Mouse (Mus musculus): ENCODE measurements around the gene Rasef. TPM values are rescaled to one million over a fixed set of nuclear protein-coding genes. Genes with fewer than 3 reads are reported as not detected.
"Not testable (repeated sequence)": the region's sequence is repeated elsewhere in the genome, so short reads cannot be mapped to it uniquely, and the experiment has no call there.

The Rasef gene
- polyA plus RNA-seq, 1 experiment from 2014 or later = 0.22 TPM

DNA sequence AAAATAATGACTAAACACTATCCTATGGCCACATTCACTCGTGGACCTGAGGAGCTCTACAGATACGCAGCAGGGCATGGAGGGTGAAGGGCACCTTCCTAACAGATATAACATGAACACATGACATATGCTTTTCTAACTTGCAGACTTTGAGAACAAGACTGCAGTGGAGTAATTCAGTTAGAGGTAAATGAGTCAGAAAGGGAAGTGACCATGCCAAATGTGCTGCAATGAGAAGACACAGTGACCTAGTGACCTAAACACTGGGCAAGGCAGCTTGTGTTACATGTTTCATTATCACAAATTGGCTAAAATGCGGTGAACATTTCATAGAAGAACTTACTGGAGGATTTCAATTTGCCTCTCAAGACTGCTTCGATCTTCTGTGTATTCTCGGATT, 42.6 kb downstream of the Rasef start:
- H3K9ac ChIP-seq = no peak overlapping the region
- H3K36me3 ChIP-seq = no peaks in the 10 kb centered on the region
- H3K9me3 ChIP-seq = no peaks in the 10 kb centered on the region
- no peak for ATAC-seq (ENCODE audit: low FRiP score)
- no peaks in the 10 kb centered on the region for H3K4me1 ChIP-seq (replicated peaks)
- no peak overlapping the region for H3K4me2 ChIP-seq
- no peak overlapping the region for H3K27ac ChIP-seq
- H3K27me3 ChIP-seq = no peaks in the 10 kb centered on the region
- H3K4me3 ChIP-seq = no peak overlapping the region
- WGBS = 94% methylated on average over 5 of the region's 5 CpGs

DNA sequence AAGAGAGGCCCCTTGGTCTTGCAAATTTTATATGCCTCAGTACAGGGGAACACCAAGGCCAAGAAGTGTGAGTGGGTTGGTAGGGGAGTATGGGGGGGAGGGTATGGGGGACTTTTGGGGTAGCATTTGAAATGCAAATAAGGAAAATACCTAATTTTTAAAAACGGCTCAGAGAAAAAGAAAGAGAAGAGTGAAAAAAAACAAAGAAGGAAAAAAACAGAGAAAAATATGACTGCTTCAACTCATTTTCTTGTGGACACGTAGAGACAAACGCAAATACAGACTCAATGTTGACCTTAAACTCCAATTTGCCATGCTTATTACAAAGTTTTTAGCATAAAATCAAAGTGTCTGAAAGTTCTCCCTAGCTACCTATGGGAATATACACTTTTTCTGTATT, 51.4 kb downstream of the Rasef start:
- ATAC-seq (ENCODE audit: low FRiP score) = no peak
- Histone ChIP-seq H3K36me3 (no peaks in the 10 kb centered on the region), H3K4me1 (replicated peaks) (no peaks in the 10 kb centered on the region), H3K27ac (no peak overlapping the region), H3K27me3 (no peaks in the 10 kb centered on the region), H3K9me3 (no peaks in the 10 kb centered on the region), H3K9ac (no peak overlapping the region), H3K4me2 (no peak overlapping the region), H3K4me3 (no peak overlapping the region)
- 92% methylated on average over 3 of the region's 3 CpGs for WGBS

DNA sequence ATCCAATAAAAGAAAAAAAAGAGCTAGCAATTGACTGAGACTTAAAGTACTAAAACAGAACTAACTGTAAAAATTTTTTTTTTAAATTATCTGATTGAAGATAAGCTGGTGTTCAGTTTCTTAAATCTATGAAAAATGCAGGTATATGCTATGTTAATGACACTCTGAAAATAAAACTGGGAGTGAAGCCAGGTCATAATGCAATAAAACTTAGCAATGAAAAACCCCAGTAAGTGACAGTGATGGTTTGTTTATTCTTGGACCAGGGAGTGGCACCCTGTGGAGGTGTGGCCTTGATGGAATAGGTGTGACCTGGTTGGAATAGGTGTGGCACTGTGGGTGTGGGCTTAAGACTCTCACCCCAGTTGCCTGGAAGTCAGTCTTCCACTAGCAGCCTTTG, 71.0 kb downstream of the Rasef start:
- no peaks in the 10 kb centered on the region for H3K27me3 ChIP-seq
- no peak overlapping the region for H3K4me3 ChIP-seq
- H3K4me1 ChIP-seq (replicated peaks) = no peaks in the 10 kb centered on the region
- H3K4me2 ChIP-seq = no peak overlapping the region
- no peak overlapping the region for H3K9ac ChIP-seq
- H3K9me3 ChIP-seq = no peaks in the 10 kb centered on the region
- H3K27ac ChIP-seq = no peak overlapping the region
- H3K36me3 ChIP-seq = no peaks in the 10 kb centered on the region
- no peak for ATAC-seq (ENCODE audit: low FRiP score)

DNA sequence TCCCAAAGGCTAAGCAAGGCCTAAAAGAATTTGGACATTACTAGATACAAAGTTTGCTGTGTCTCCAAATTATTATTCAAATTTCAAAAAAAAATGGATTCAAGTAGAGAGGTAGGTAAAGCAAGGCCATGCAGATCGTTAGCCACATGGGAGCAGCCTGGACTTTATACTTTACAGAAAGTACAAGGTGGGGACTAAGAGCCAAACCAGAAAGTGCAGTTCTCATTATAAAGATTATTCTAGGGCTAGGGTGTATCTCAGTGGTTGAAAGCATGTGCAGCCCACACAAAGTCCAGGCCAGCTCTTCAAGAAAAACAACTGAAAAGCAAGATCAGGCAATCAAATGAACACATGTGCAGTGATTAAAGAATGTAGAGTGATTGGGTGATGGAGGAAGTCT, 72.0 kb downstream of the Rasef start:
- H3K27ac ChIP-seq = no peak overlapping the region
- H3K9ac ChIP-seq = no peak overlapping the region
- H3K9me3 ChIP-seq = no peaks in the 10 kb centered on the region
- 86% methylated on average over 1 of the region's 1 CpGs for WGBS
- ATAC-seq (ENCODE audit: low FRiP score) = no peak
- no peaks in the 10 kb centered on the region for H3K4me1 ChIP-seq (replicated peaks)
- H3K27me3 ChIP-seq = no peaks in the 10 kb centered on the region
- H3K4me3 ChIP-seq = no peak overlapping the region
- H3K36me3 ChIP-seq = no peaks in the 10 kb centered on the region
- H3K4me2 ChIP-seq = no peak overlapping the region

DNA sequence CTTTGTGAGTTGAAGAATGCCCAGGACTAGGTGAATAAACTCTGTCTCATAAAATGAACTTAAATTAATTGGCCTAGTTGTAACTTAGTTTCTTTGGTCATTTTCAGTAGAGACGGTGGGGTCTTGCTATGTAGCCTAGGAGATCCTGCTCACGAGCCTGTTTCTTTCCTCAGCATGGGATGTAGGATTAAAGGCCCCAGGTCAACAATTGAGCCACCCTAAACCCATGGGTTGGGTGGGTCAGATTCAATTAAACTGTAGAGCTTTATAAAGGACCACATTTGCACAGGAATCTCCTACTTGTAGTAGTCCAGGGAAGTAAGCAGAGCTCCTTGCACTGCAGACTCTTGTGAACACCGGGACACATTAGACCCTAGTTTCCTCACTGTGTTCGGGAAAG, 107.6 kb downstream of the Rasef start, which contains the start of gene Gm428:
Gm428 (plus strand) TSS at position 301 of the 400 bp plus-strand sequence.
- not testable (repeated sequence) for H3K27me3 ChIP-seq; H3K36me3 ChIP-seq; H3K27ac ChIP-seq; H3K4me1 ChIP-seq (replicated peaks); H3K9me3 ChIP-seq; H3K4me2 ChIP-seq; ATAC-seq (ENCODE audit: low FRiP score); H3K4me3 ChIP-seq; H3K9ac ChIP-seq
- 100% methylated on average over 2 of the region's 4 CpGs for WGBS

DNA sequence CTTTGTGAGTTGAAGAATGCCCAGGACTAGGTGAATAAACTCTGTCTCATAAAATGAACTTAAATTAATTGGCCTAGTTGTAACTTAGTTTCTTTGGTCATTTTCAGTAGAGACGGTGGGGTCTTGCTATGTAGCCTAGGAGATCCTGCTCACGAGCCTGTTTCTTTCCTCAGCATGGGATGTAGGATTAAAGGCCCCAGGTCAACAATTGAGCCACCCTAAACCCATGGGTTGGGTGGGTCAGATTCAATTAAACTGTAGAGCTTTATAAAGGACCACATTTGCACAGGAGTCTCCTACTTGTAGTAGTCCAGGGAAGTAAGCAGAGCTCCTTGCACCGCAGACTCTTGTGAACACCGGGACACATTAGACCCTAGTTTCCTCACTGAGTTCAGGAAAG, 122.7 kb downstream of the Rasef start, which contains the start of gene Gm11239:
Gm11239 (plus strand) TSS at position 301 of the 400 bp plus-strand sequence.
- H3K4me3 ChIP-seq; H3K4me2 ChIP-seq; H3K27ac ChIP-seq; H3K9me3 ChIP-seq; H3K4me1 ChIP-seq (replicated peaks); ATAC-seq (ENCODE audit: low FRiP score); H3K27me3 ChIP-seq; H3K36me3 ChIP-seq; H3K9ac ChIP-seq: not testable (repeated sequence)
- WGBS = no CpG with 5 or more reads among the region's 4 CpGs

Other genes with a start within 250 kb of the Rasef start
- not detected in 2 replicates for gene Gm11238, start 183.1 kb downstream of the Rasef start, polyA plus RNA-seq (2015; fragmentation: Nextera tagmentation; extraction: Ambion mirVana)
- not detected in 2 replicates for gene Gm11237, start 168.0 kb downstream of the Rasef start, polyA plus RNA-seq (2015; fragmentation: Nextera tagmentation; extraction: Ambion mirVana)
- gene Gm11236, start 152.9 kb downstream of the Rasef start, polyA plus RNA-seq (2015; fragmentation: Nextera tagmentation; extraction: Ambion mirVana) = not detected in 2 replicates
- gene Gm11239, start 122.6 kb downstream of the Rasef start, polyA plus RNA-seq (2015; fragmentation: Nextera tagmentation; extraction: Ambion mirVana) = not detected in 2 replicates
- not detected in 2 replicates for gene Gm428, start 107.5 kb downstream of the Rasef start, polyA plus RNA-seq (2015; fragmentation: Nextera tagmentation; extraction: Ambion mirVana)
- gene Gm11758, start 85.3 kb upstream of the Rasef start, polyA plus RNA-seq (2015; fragmentation: Nextera tagmentation; extraction: Ambion mirVana) = not detected in 2 replicates
- gene Gm11757, start 100.1 kb upstream of the Rasef start, polyA plus RNA-seq (2015; fragmentation: Nextera tagmentation; extraction: Ambion mirVana) = not detected in 2 replicates
- gene Gm13871, start 115.0 kb upstream of the Rasef start, polyA plus RNA-seq (2015; fragmentation: Nextera tagmentation; extraction: Ambion mirVana) = not detected in 2 replicates
- gene Gm11756, start 129.8 kb upstream of the Rasef start, polyA plus RNA-seq (2015; fragmentation: Nextera tagmentation; extraction: Ambion mirVana) = not detected in 2 replicates
- gene 2310002L09Rik, start 159.9 kb upstream of the Rasef start, polyA plus RNA-seq (2015; fragmentation: Nextera tagmentation; extraction: Ambion mirVana) = 0.23 TPM in 1 of 2 replicates, not detected in the other
- 28.1 and 28.6 TPM in 2 replicates for gene Frmd3, start 222.4 kb upstream of the Rasef start, polyA plus RNA-seq (2015; fragmentation: Nextera tagmentation; extraction: Ambion mirVana)